Mouse (Mus musculus) stomach, embryonic 15.5 days (tissue): Measurements from ENCODE around the gene Zfp39. TPM values are rescaled to one million over a fixed set of nuclear protein-coding genes. Genes with fewer than 3 reads are reported as not detected.

Experiments
- ATAC-seq: fragments of 200-750 bp; cut with Nextera tagmentation; 2 replicates; pipeline ENCODE4 v1.8.0; 2017; ENCODE audit warnings: low read depth, moderate number of reproducible peaks, moderate TSS enrichment; ENCODE audit not compliant: insufficient read depth, low FRiP score
- H3K27ac ChIP-seq: fragments of 300-500 bp; sonication (generic); 2 replicates; pipeline ENCODE4 v1.5.1; 2015; ENCODE audit warnings: mild to moderate bottlenecking, inconsistent platforms
- H3K27me3 ChIP-seq: fragments of 300-500 bp; sonication (generic); replicated peaks from 2 replicates; pipeline ENCODE4 v1.6.1; 2015; ENCODE audit warnings: inconsistent platforms
- H3K36me3 ChIP-seq: fragments of 300-500 bp; sonication (generic); 2 replicates; pipeline ENCODE4 v1.6.1; 2015; ENCODE audit warnings: inconsistent platforms
- H3K4me1 ChIP-seq: fragments of 300-500 bp; sonication (generic); 2 replicates; pipeline ENCODE4 v1.6.1; 2015; ENCODE audit warnings: inconsistent platforms
- H3K4me2 ChIP-seq: fragments of 300-500 bp; sonication (generic); 2 replicates; pipeline ENCODE4 v1.6.1; 2015; ENCODE audit warnings: mild to moderate bottlenecking, inconsistent platforms
- H3K4me3 ChIP-seq: fragments of 300-500 bp; sonication (generic); replicated peaks from 2 replicates; pipeline ENCODE4 v1.5.1; 2015; ENCODE audit warnings: inconsistent platforms
- H3K9ac ChIP-seq: fragments of 300-500 bp; sonication (generic); 2 replicates; pipeline ENCODE4 v1.6.1; 2015; ENCODE audit warnings: inconsistent platforms
- H3K9me3 ChIP-seq: fragments of 300-500 bp; sonication (generic); 2 replicates; pipeline ENCODE4 v1.6.1; 2016; ENCODE audit warnings: inconsistent platforms
- WGBS: fragments of 180-500 bp; shearing (Covaris S2); methylation state at CpG from one replicate; pipeline ENCODE4 v1.1.7; 2015; 5-methylcytosine and 5-hydroxymethylcytosine counted together
- polyA plus RNA-seq: library from polyadenylated mRNA; unstranded; fragments of >200 nt; fragmentation: Nextera tagmentation; extraction: Ambion mirVana; gene quantifications from 2 replicates; pipeline ENCODE4 v1.2.1, GENCODE M21; 2015

Gene Zfp39
- polyA plus RNA-seq, 1 experiment from 2014 or later = 4.6 TPM

- H3K9me3 ChIP-seq = no peaks in the 10 kb centered on the region
Measured at GRCm38 (mm10) chr11:58938322-58939087, 34.5 kb upstream of the Zfp39 start, which contains the start of gene Rnf187. Gene Rnf187, minus strand, starts transcription at chr11:58938916.

GRCm38 (mm10) chr11:58937909-58938308, 33.9 kb upstream of the Zfp39 start:
- under 1% methylated on average over 13 of the region's 13 CpGs for WGBS
- peaks cover 17% of the 10 kb centered on the region for H3K4me1 ChIP-seq
- peak overlapping the region; percentile 89 for H3K4me2 ChIP-seq
- peaks cover 21% of the 10 kb centered on the region for H3K36me3 ChIP-seq
- peak overlapping the region; percentile 95 for H3K27ac ChIP-seq
- H3K9ac ChIP-seq = peak overlapping the region; percentile 90
- ATAC-seq = no peak; the same call in none of the 2 replicates
- no peaks in the 10 kb centered on the region for H3K27me3 ChIP-seq
- no peaks in the 10 kb centered on the region for H3K9me3 ChIP-seq
- peak overlapping the region; percentile 97 for H3K4me3 ChIP-seq

More at GRCm38 (mm10) chr11:58938322-58939087, 34.5 kb upstream of the Zfp39 start, which contains the start of gene Rnf187:
- H3K27me3 ChIP-seq = no peaks in the 10 kb centered on the region
- peak within 1 kb of the TSS; percentile 90 for H3K9ac ChIP-seq
- H3K4me2 ChIP-seq = peak within 1 kb of the TSS; percentile 89
- WGBS = under 1% methylated on average over 92 of the region's 95 CpGs
- peak within 1 kb of the TSS; percentile 95 for H3K27ac ChIP-seq
- peak; percentile 97 for ATAC-seq
- peaks cover 17% of the 10 kb centered on the region for H3K4me1 ChIP-seq
- peak within 1 kb of the TSS; percentile 97 for H3K4me3 ChIP-seq
- H3K36me3 ChIP-seq = peaks cover 15% of the 10 kb centered on the region

- no peak for ATAC-seq
- no peak overlapping the region for H3K27ac ChIP-seq
- H3K9me3 ChIP-seq = no peaks in the 10 kb centered on the region
- peaks cover 6% of the 10 kb centered on the region; the same call in 1 of the 2 replicates for H3K4me1 ChIP-seq
- H3K4me2 ChIP-seq = no peak overlapping the region
- no peaks in the 10 kb centered on the region for H3K27me3 ChIP-seq
- no peak overlapping the region for H3K9ac ChIP-seq
- no peak overlapping the region for H3K4me3 ChIP-seq
- peaks cover 40% of the 10 kb centered on the region for H3K36me3 ChIP-seq
- WGBS = 68% methylated on average over 4 of the region's 4 CpGs
Measured at GRCm38 (mm10) chr11:58931576-58931975, 27.6 kb upstream of the Zfp39 start.

GRCm38 (mm10) chr11:58930254-58930653, 26.2 kb upstream of the Zfp39 start:
- H3K4me2 ChIP-seq = no peak overlapping the region
- WGBS = 87% methylated on average over 3 of the region's 3 CpGs
- no peak overlapping the region for H3K9ac ChIP-seq
- H3K4me3 ChIP-seq = no peak overlapping the region
- H3K36me3 ChIP-seq = peaks cover 32% of the 10 kb centered on the region
- H3K9me3 ChIP-seq = no peaks in the 10 kb centered on the region
- no peaks in the 10 kb centered on the region for H3K27me3 ChIP-seq
- ATAC-seq = no peak
- no peak overlapping the region for H3K27ac ChIP-seq
- peaks cover 6% of the 10 kb centered on the region; the same call in 1 of the 2 replicates for H3K4me1 ChIP-seq

GRCm38 (mm10) chr11:58929641-58930040, 25.6 kb upstream of the Zfp39 start:
- WGBS = 38% methylated on average over 3 of the region's 3 CpGs
- no peak for ATAC-seq
- no peak overlapping the region for H3K4me2 ChIP-seq
- no peak overlapping the region for H3K4me3 ChIP-seq
- no peaks in the 10 kb centered on the region for H3K9me3 ChIP-seq
- H3K9ac ChIP-seq = no peak overlapping the region
- H3K36me3 ChIP-seq = peaks cover 32% of the 10 kb centered on the region
- H3K27me3 ChIP-seq = no peaks in the 10 kb centered on the region
- H3K27ac ChIP-seq = no peak overlapping the region
- peaks cover 6% of the 10 kb centered on the region; the same call in 1 of the 2 replicates for H3K4me1 ChIP-seq

GRCm38 (mm10) chr11:58929055-58929454, 25.0 kb upstream of the Zfp39 start:
- Histone ChIP-seq H3K27ac (no peak overlapping the region), H3K4me2 (no peak overlapping the region), H3K9ac (no peak overlapping the region), H3K36me3 (peaks cover 31% of the 10 kb centered on the region), H3K27me3 (no peaks in the 10 kb centered on the region), H3K9me3 (no peaks in the 10 kb centered on the region), H3K4me3 (no peak overlapping the region), H3K4me1 (peaks cover 6% of the 10 kb centered on the region; the same call in 1 of the 2 replicates)
- no peak for ATAC-seq
- 67% methylated on average over 4 of the region's 4 CpGs for WGBS

GRCm38 (mm10) chr11:58927790-58928651, 24.0 kb upstream of the Zfp39 start:
- H3K4me3 ChIP-seq = peak overlapping the region; percentile 33
- no peaks in the 10 kb centered on the region for H3K9me3 ChIP-seq
- H3K27ac ChIP-seq = peak overlapping the region; percentile 74
- no peaks in the 10 kb centered on the region for H3K27me3 ChIP-seq
- peaks cover 6% of the 10 kb centered on the region; the same call in 1 of the 2 replicates for H3K4me1 ChIP-seq
- peaks cover 20% of the 10 kb centered on the region for H3K36me3 ChIP-seq
- WGBS = 23% methylated on average over 20 of the region's 20 CpGs
- peak; percentile 61; the same call in 1 of the 2 replicates for ATAC-seq
- 0 out of 2 replicates have a peak overlapping the region, but pooled peaks have one; percentile 12 for H3K9ac ChIP-seq
- H3K4me2 ChIP-seq = peak overlapping the region; percentile 56

- Histone ChIP-seq H3K27ac (no peak overlapping the region), H3K27me3 (no peaks in the 10 kb centered on the region), H3K36me3 (peaks cover 12% of the 10 kb centered on the region; the same call in 1 of the 2 replicates), H3K4me3 (no peak overlapping the region), H3K9me3 (no peaks in the 10 kb centered on the region), H3K4me1 (peaks cover 6% of the 10 kb centered on the region; the same call in 1 of the 2 replicates), H3K4me2 (no peak overlapping the region), H3K9ac (no peak overlapping the region)
- ATAC-seq = no peak
- 61% methylated on average over 2 of the region's 2 CpGs for WGBS
Measured at GRCm38 (mm10) chr11:58927053-58927452, 23.0 kb upstream of the Zfp39 start.

- Histone ChIP-seq H3K9me3 (no peaks in the 10 kb centered on the region), H3K4me1 (peaks cover 6% of the 10 kb centered on the region; the same call in 1 of the 2 replicates), H3K27me3 (no peaks in the 10 kb centered on the region), H3K4me2 (no peak overlapping the region), H3K27ac (no peak overlapping the region), H3K4me3 (no peak overlapping the region), H3K9ac (no peak overlapping the region), H3K36me3 (peaks cover 7% of the 10 kb centered on the region; the same call in 1 of the 2 replicates)
- no peak for ATAC-seq
- WGBS = 75% methylated on average over 2 of the region's 3 CpGs
Measured at GRCm38 (mm10) chr11:58926651-58927050, 22.6 kb upstream of the Zfp39 start.

- ATAC-seq = no peak
- Histone ChIP-seq H3K27me3 (no peaks in the 10 kb centered on the region), H3K36me3 (no peaks in the 10 kb centered on the region), H3K9ac (no peak overlapping the region), H3K9me3 (no peaks in the 10 kb centered on the region), H3K27ac (no peak overlapping the region), H3K4me3 (no peak overlapping the region), H3K4me1 (no peaks in the 10 kb centered on the region), H3K4me2 (no peak overlapping the region)
- WGBS = 82% methylated on average over 9 of the region's 9 CpGs
Measured at GRCm38 (mm10) chr11:58922420-58922819, 18.4 kb upstream of the Zfp39 start.

- WGBS = 70% methylated on average over 5 of the region's 5 CpGs
- no peaks in the 10 kb centered on the region for H3K27me3 ChIP-seq
Measured at GRCm38 (mm10) chr11:58918759-58919158, 14.7 kb upstream of the Zfp39 start.

More at GRCm38 (mm10) chr11:58918759-58919158, 14.7 kb upstream of the Zfp39 start:
- no peak for ATAC-seq
- peaks cover 7% of the 10 kb centered on the region; the same call in 1 of the 2 replicates for H3K4me1 ChIP-seq
- H3K4me3 ChIP-seq = no peak overlapping the region
- H3K27ac ChIP-seq = no peak overlapping the region
- H3K36me3 ChIP-seq = no peaks in the 10 kb centered on the region
- no peak overlapping the region for H3K9ac ChIP-seq
- no peaks in the 10 kb centered on the region for H3K9me3 ChIP-seq
- H3K4me2 ChIP-seq = no peak overlapping the region
